Mouse (Mus musculus) heart, embryonic 16.5 days (tissue): Measurements from ENCODE around the gene Sertad4. TPM values are rescaled to one million over a fixed set of nuclear protein-coding genes. Genes with fewer than 3 reads are reported as not detected.
A peak's percentile ranks its signal among the peaks of the same experiment; 100 is the strongest.

Experiments
- ATAC-seq: fragments of 200-750 bp; cut with Nextera tagmentation; replicated peaks from 2 replicates; pipeline ENCODE4 v1.8.0; 2017; ENCODE audit warnings: moderate number of reproducible peaks; ENCODE audit not compliant: insufficient read depth, low FRiP score; ENCODE audit errors: extremely low read depth
- H3K27ac ChIP-seq: fragments of 300-500 bp; sonication (generic); 2 replicates; pipeline ENCODE4 v1.5.1; 2014; ENCODE audit warnings: mild to moderate bottlenecking, low read length, control low read depth, moderate library complexity
- H3K27me3 ChIP-seq: fragments of 300-500 bp; sonication (generic); 2 replicates; pipeline ENCODE4 v1.6.1; 2014; ENCODE audit warnings: low read length, mixed read lengths; ENCODE audit not compliant: control insufficient read depth, insufficient read depth
- H3K36me3 ChIP-seq: fragments of 300-500 bp; sonication (generic); 2 replicates; pipeline ENCODE4 v1.6.1; 2014; ENCODE audit not compliant: control insufficient read depth, insufficient read depth
- H3K4me1 ChIP-seq: fragments of 300-500 bp; sonication (generic); 2 replicates; pipeline ENCODE4 v1.6.1; 2014; ENCODE audit warnings: low read length, mixed read lengths; ENCODE audit not compliant: control insufficient read depth, insufficient read depth
- H3K4me2 ChIP-seq: fragments of 300-500 bp; sonication (generic); 2 replicates; pipeline ENCODE4 v1.6.1; 2014; ENCODE audit warnings: low read depth, mild to moderate bottlenecking, control low read depth, low read length
- H3K4me3 ChIP-seq: fragments of 300-500 bp; sonication (generic); 2 replicates; pipeline ENCODE4 v1.5.1; 2014; ENCODE audit warnings: mild to moderate bottlenecking, control low read depth, low read length
- H3K9ac ChIP-seq: fragments of 300-500 bp; sonication (generic); 2 replicates; pipeline ENCODE4 v1.6.1; 2014; ENCODE audit warnings: low read length, control low read depth
- H3K9me3 ChIP-seq: fragments of 300-500 bp; sonication (generic); replicated peaks from 2 replicates; pipeline ENCODE4 v1.6.1; 2016; ENCODE audit warnings: low read length; ENCODE audit not compliant: control insufficient read depth
- WGBS: fragments of 180-500 bp; shearing (Covaris S2); extraction: QIAGEN DNeasy Blood & Tissue Kit; methylation state at CpG from one replicate; pipeline ENCODE4 v1.1.7; 2014; 5-methylcytosine and 5-hydroxymethylcytosine counted together
- polyA plus RNA-seq: library from polyadenylated mRNA; unstranded; fragments of >200 nt; fragmentation: Nextera tagmentation; extraction: Ambion mirVana; gene quantifications from 2 replicates; pipeline ENCODE4 v1.2.1, GENCODE M21; 2015

Gene Sertad4
- polyA plus RNA-seq, 1 experiment from 2014 or later, result 9.4 TPM

GRCm38 (mm10) chr1:192841094-192841813 lies 14.3 kb downstream of the Sertad4 start:
- H3K27ac ChIP-seq, result 0 out of 2 replicates have a peak overlapping the region, but pooled peaks have one; percentile 11
- 0 out of 2 replicates have a peak, but pooled peaks cover under 1% of the 10 kb centered on the region for H3K27me3 ChIP-seq
- H3K4me3 ChIP-seq, result no peak overlapping the region
- H3K4me1 ChIP-seq, result peaks cover 3% of the 10 kb centered on the region; the same call in 1 of the 2 replicates
- 53% methylated on average over 9 of the region's 9 CpGs for WGBS
- H3K36me3 ChIP-seq, result peaks cover 2% of the 10 kb centered on the region
- 0 out of 2 replicates have a peak, but pooled peaks have one; percentile 37 for ATAC-seq
- no peak overlapping the region for H3K9ac ChIP-seq
- H3K9me3 ChIP-seq, result no peaks in the 10 kb centered on the region
- no peak overlapping the region for H3K4me2 ChIP-seq

- Histone ChIP-seq H3K4me2 (no peak overlapping the region), H3K4me3 (no peak overlapping the region), H3K36me3 (no peaks in the 10 kb centered on the region), H3K9ac (no peak overlapping the region), H3K27me3 (peaks cover 5% of the 10 kb centered on the region; the same call in 1 of the 2 replicates), H3K27ac (no peak overlapping the region), H3K4me1 (peaks cover 3% of the 10 kb centered on the region; the same call in 1 of the 2 replicates), H3K9me3 (no peaks in the 10 kb centered on the region)
- 77% methylated on average over 2 of the region's 2 CpGs for WGBS
- ATAC-seq, result no peak
Measured at GRCm38 (mm10) chr1:192840655-192841054, 14.9 kb downstream of the Sertad4 start.

- ATAC-seq, result peak; percentile 34; the same call in 1 of the 2 replicates
- 9% methylated on average over 18 of the region's 18 CpGs for WGBS
- peak overlapping the region; percentile 53 for H3K4me3 ChIP-seq
- H3K4me2 ChIP-seq, result peak overlapping the region; percentile 77
- no peak overlapping the region for H3K27ac ChIP-seq
- H3K27me3 ChIP-seq, result peaks cover 19% of the 10 kb centered on the region; the same call in 1 of the 2 replicates
- H3K4me1 ChIP-seq, result peaks cover 10% of the 10 kb centered on the region
- no peaks in the 10 kb centered on the region for H3K36me3 ChIP-seq
- H3K9ac ChIP-seq, result peak overlapping the region; percentile 68
- H3K9me3 ChIP-seq, result no peaks in the 10 kb centered on the region
Measured at GRCm38 (mm10) chr1:192835211-192835681, 20.3 kb downstream of the Sertad4 start.

GRCm38 (mm10) chr1:192834361-192835210 lies 21.0 kb downstream of the Sertad4 start:
- H3K9ac ChIP-seq, result peak overlapping the region; percentile 68
- H3K4me2 ChIP-seq, result peak overlapping the region; percentile 77
- H3K4me1 ChIP-seq, result peaks cover 10% of the 10 kb centered on the region
- peak; percentile 64 for ATAC-seq
- H3K27ac ChIP-seq, result no peak overlapping the region
- whole genome bisulfite sequencing, result 3% methylated on average over 63 of the region's 63 CpGs
- no peaks in the 10 kb centered on the region for H3K9me3 ChIP-seq
- no peaks in the 10 kb centered on the region for H3K36me3 ChIP-seq
- H3K4me3 ChIP-seq, result peak overlapping the region; percentile 53
- H3K27me3 ChIP-seq, result peaks cover 19% of the 10 kb centered on the region; the same call in 1 of the 2 replicates

- Histone ChIP-seq H3K4me2 (no peak overlapping the region), H3K4me3 (no peak overlapping the region), H3K27me3 (peaks cover 19% of the 10 kb centered on the region; the same call in 1 of the 2 replicates), H3K27ac (no peak overlapping the region), H3K4me1 (peaks cover 10% of the 10 kb centered on the region), H3K36me3 (no peaks in the 10 kb centered on the region), H3K9ac (no peak overlapping the region), H3K9me3 (no peaks in the 10 kb centered on the region)
- 36% methylated on average over 26 of the region's 26 CpGs for WGBS
- no peak for ATAC-seq
Measured at GRCm38 (mm10) chr1:192833586-192833985, 22.0 kb downstream of the Sertad4 start.

GRCm38 (mm10) chr1:192833097-192833496 lies 22.5 kb downstream of the Sertad4 start:
- Histone ChIP-seq H3K4me3 (no peak overlapping the region), H3K4me1 (peaks cover 10% of the 10 kb centered on the region), H3K9ac (no peak overlapping the region), H3K4me2 (no peak overlapping the region), H3K27ac (no peak overlapping the region), H3K36me3 (no peaks in the 10 kb centered on the region), H3K9me3 (no peaks in the 10 kb centered on the region), H3K27me3 (peaks cover 19% of the 10 kb centered on the region; the same call in 1 of the 2 replicates)
- 53% methylated on average over 4 of the region's 4 CpGs for WGBS
- no peak for ATAC-seq

- no peak overlapping the region for H3K27ac ChIP-seq
- H3K9me3 ChIP-seq, result no peaks in the 10 kb centered on the region
- peaks cover 19% of the 10 kb centered on the region; the same call in 1 of the 2 replicates for H3K27me3 ChIP-seq
- H3K36me3 ChIP-seq, result no peaks in the 10 kb centered on the region
- peaks cover 10% of the 10 kb centered on the region for H3K4me1 ChIP-seq
- ATAC-seq, result no peak
- no peak overlapping the region for H3K9ac ChIP-seq
- no peak overlapping the region for H3K4me2 ChIP-seq
- H3K4me3 ChIP-seq, result no peak overlapping the region
- 52% methylated on average over 2 of the region's 2 CpGs for WGBS
Measured at GRCm38 (mm10) chr1:192832338-192832737, 23.2 kb downstream of the Sertad4 start.

- no peak overlapping the region for H3K9ac ChIP-seq
- WGBS, result 38% methylated on average over 6 of the region's 6 CpGs
- H3K4me3 ChIP-seq, result no peak overlapping the region
- H3K27ac ChIP-seq, result no peak overlapping the region
- H3K9me3 ChIP-seq, result no peaks in the 10 kb centered on the region
- ATAC-seq, result no peak
- peaks cover 9% of the 10 kb centered on the region for H3K4me1 ChIP-seq
- no peak overlapping the region for H3K4me2 ChIP-seq
- H3K27me3 ChIP-seq, result peaks cover 14% of the 10 kb centered on the region; the same call in 1 of the 2 replicates
- H3K36me3 ChIP-seq, result no peaks in the 10 kb centered on the region
Measured at GRCm38 (mm10) chr1:192830444-192830843, 25.1 kb downstream of the Sertad4 start.
